Mouse (Mus musculus) myocyte (in vitro differentiated cells): ENCODE measurements at regions not wholly inside any gene's neighbourhood (a gene's known extent, or its start where the extent isn't known, plus 50 kb on each side); places are given as distances from the start of the nearest gene placed in this dataset.

Experiments
- H3K27me3 ChIP-seq: one replicate; pipeline ENCODE4 v1.6.1; 2011; ENCODE audit not compliant: control insufficient read depth, insufficient read depth, insufficient read length
- H3K36me3 ChIP-seq: one replicate; pipeline ENCODE4 v1.6.1; 2011; ENCODE audit not compliant: control insufficient read depth, insufficient read depth
- H3K4me2 ChIP-seq: one replicate; pipeline ENCODE4 v1.6.1; 2011; ENCODE audit warnings: low read depth, control low read depth
- H3K4me3 ChIP-seq: one replicate; pipeline ENCODE4 v1.5.1; 2011; ENCODE audit warnings: mild to moderate bottlenecking, control low read depth, moderate library complexity
- H3K79me2 ChIP-seq: one replicate; pipeline ENCODE4 v1.6.1; 2011; ENCODE audit not compliant: control insufficient read depth, insufficient read depth
- H3ac ChIP-seq: one replicate; pipeline ENCODE4 v1.6.1; 2011; ENCODE audit not compliant: control insufficient read depth, insufficient read length
- CEBPB ChIP-seq: IDR thresholded peaks from 2 replicates; pipeline ENCODE4 v1.6.1; 2011; ENCODE audit warnings: mild to moderate bottlenecking, moderate library complexity; ENCODE audit not compliant: poor library complexity, insufficient read depth, severe bottlenecking
- E2F4 ChIP-seq: IDR thresholded peaks from one replicate; pipeline ENCODE4 v1.6.1; 2011; ENCODE audit warnings: mild to moderate bottlenecking, control low read depth, moderate library complexity; ENCODE audit not compliant: insufficient read depth
- MAX ChIP-seq: IDR thresholded peaks from one replicate; pipeline ENCODE4 v1.6.1; 2011; ENCODE audit warnings: low read depth, mild to moderate bottlenecking, control low read depth
- MYOD1 ChIP-seq, 3 experiments: IDR thresholded peaks; one replicate each; pipeline ENCODE4 v1.6.1; 2011; ENCODE audit warnings: control low read depth in 2 of 3, low read depth in 2 of 3, mild to moderate bottlenecking in 2 of 3, moderate library complexity in 1 of 3; ENCODE audit not compliant: insufficient read length in 2 of 3, control insufficient read depth in 1 of 3
- MYOG ChIP-seq, 3 experiments: IDR thresholded peaks; one replicate each; pipeline ENCODE4 v1.6.1; 2011; ENCODE audit warnings: control low read depth in 2 of 3, low read depth in 2 of 3, mild to moderate bottlenecking in 2 of 3; ENCODE audit not compliant: insufficient read length in 2 of 3, control insufficient read depth in 1 of 3, insufficient read depth in 1 of 3
- POLR2A ChIP-seq: IDR thresholded peaks from one replicate; pipeline ENCODE4 v1.6.1; 2011; ENCODE audit warnings: low read depth, mild to moderate bottlenecking, control low read depth, moderate library complexity; ENCODE audit not compliant: insufficient read length
- POLR2AphosphoS2 ChIP-seq: IDR thresholded peaks from one replicate; pipeline ENCODE4 v1.6.1; 2011; ENCODE audit warnings: low read depth, control low read depth; ENCODE audit not compliant: insufficient read length
- REST ChIP-seq: IDR thresholded peaks from one replicate; pipeline ENCODE4 v1.6.1; 2011; ENCODE audit warnings: mild to moderate bottlenecking, control low read depth, moderate library complexity; ENCODE audit not compliant: insufficient read depth, insufficient read length
- SRF ChIP-seq: IDR thresholded peaks from one replicate; pipeline ENCODE4 v1.6.1; 2011; ENCODE audit warnings: low read depth; ENCODE audit not compliant: control insufficient read depth, insufficient read length
- TCF12 ChIP-seq: IDR thresholded peaks from one replicate; pipeline ENCODE4 v1.6.1; 2011; ENCODE audit warnings: mild to moderate bottlenecking, control low read depth; ENCODE audit not compliant: poor library complexity, insufficient read depth, severe bottlenecking
- TCF3 ChIP-seq: IDR thresholded peaks from one replicate; pipeline ENCODE4 v1.6.1; 2011; ENCODE audit warnings: low read depth, control low read depth; ENCODE audit not compliant: insufficient read length
- USF1 ChIP-seq: IDR thresholded peaks from one replicate; pipeline ENCODE4 v1.6.1; 2011; ENCODE audit warnings: low read depth, mild to moderate bottlenecking, control low read depth, moderate library complexity

DNA sequence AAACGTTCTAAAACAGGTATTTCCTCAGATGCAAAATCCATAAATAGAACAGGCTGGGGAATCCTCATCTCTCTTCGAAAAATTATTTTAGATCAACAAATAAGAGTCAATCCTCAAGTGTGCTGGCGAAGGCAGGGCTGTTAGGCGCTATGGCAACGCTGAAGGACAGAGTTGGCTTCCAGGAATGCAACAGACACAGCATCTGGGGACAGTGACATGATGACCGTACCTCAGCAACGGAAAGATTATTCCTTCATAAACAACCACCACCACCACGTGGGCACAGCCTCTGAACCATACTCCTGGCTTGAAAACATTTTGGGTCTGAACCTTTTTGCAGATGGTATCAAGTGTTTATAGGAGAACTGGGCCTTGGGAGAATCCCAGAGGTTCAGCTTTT is 161.7 kb downstream of the Ly86 start:
- Histone ChIP-seq H3K79me2 (no peaks in the 10 kb centered on the region), H3K4me3 (no peak overlapping the region), H3K27me3 (no peaks in the 10 kb centered on the region), H3K4me2 (no peak overlapping the region), H3ac (no peak overlapping the region), H3K36me3 (no peaks in the 10 kb centered on the region)
- TF ChIP-seq TCF3 (no peak), MYOD1 (IDR thresholded peaks at IDR 0.05; ENCODE audit: control insufficient read depth in 1 of 3, insufficient read length in 2 of 3, low read depth in 2 of 3) (no peak), POLR2AphosphoS2 (no peak), SRF (no peak), E2F4 (no peak), MAX (no peak), CEBPB (no peak), POLR2A (no peak), USF1 (no peak), REST (no peak), TCF12 (no peak), MYOG (IDR thresholded peaks at IDR 0.05; ENCODE audit: control insufficient read depth in 1 of 3, insufficient read depth in 1 of 3, insufficient read length in 2 of 3, low read depth in 2 of 3) (no peak)

DNA sequence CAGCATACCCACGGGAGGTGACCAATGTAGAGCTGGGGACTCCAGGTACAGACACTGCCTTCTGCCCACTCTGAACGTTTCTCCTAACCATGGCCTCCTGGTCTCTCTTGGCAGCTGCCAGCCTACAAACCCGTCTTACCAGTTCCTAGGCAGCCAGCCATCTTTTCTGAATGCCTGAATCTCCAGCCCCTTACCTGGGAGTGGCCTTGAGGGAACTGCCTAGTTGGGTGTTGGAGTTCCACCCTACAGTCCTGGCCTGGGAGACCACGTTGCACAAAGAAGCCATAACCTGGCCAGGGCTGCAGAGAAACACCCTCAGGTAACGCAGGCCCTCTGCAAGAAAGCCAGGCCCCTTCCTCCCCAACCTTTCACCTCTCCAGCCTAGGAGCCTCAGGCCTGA is 162.1 kb downstream of the Ly86 start:
- Histone ChIP-seq H3K36me3 (no peaks in the 10 kb centered on the region), H3K4me2 (no peak overlapping the region), H3K27me3 (no peaks in the 10 kb centered on the region), H3K4me3 (no peak overlapping the region), H3K79me2 (no peaks in the 10 kb centered on the region), H3ac (no peak overlapping the region)
- TF ChIP-seq TCF12 (no peak), POLR2A (no peak), MYOG (IDR thresholded peaks at IDR 0.05; ENCODE audit: control insufficient read depth in 1 of 3, insufficient read depth in 1 of 3, insufficient read length in 2 of 3, low read depth in 2 of 3) (no peak), SRF (no peak)

DNA sequence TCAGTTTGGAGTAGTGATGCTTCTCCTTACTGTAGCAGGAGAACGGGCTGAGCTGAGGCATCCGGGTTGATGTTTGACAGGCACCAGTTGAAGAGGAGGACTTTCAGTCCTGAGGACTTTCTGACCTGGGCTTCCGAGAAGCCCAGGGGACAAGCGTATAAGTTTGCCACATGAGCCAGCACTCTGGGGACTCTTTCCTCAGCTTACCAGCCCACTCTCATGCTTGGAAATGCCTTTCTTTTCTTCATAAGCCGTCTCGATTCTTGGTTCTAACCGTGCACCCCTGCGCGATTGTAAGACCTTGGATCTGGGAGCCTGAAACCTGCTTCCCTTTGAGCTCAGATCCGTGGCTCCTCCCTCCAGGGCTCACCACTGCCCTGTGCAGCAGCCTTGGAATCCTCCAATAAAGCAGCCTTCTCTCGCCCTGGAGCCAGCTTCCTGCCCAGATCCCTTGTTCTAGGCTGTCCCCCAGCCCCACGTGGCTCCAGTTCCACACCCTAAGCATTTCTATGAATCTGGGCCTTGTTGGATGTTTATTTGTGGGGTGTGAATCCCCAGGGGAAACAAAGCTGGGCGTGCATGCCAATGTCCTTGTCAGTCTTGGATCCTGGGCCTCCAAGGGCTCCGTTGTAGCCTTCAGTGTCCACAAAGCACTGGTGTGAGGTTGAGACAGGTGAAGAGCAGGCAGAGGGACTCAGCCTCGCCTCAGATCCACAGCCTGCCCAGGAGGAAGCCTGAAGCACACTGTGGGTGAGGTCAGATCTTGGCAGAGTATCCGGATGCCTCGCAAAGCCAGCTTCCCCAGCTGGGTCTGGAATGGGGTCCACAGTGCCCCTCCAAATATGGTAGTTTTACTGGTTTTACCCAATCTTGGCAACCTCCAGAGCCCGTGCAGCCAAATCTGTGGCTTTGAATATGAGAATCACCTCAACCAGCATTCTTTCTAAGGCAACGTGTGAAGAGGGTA is 163.7 kb downstream of the Ly86 start:
- Histone ChIP-seq H3K27me3 (no peaks in the 10 kb centered on the region), H3K36me3 (no peaks in the 10 kb centered on the region), H3K4me3 (no peak overlapping the region), H3ac (no peak overlapping the region), H3K79me2 (no peaks in the 10 kb centered on the region), H3K4me2 (peak overlapping the region; percentile 68)
- TF ChIP-seq SRF (peak; percentile 82), POLR2AphosphoS2 (no peak), TCF3 (no peak), MAX (no peak), MYOD1 (IDR thresholded peaks at IDR 0.05; ENCODE audit: control insufficient read depth in 1 of 3, insufficient read length in 2 of 3, low read depth in 2 of 3) (peak in 2 of 3 experiments; percentile 81), MYOG (IDR thresholded peaks at IDR 0.05; ENCODE audit: control insufficient read depth in 1 of 3, insufficient read depth in 1 of 3, insufficient read length in 2 of 3, low read depth in 2 of 3) (peak in 2 of 3 experiments; percentile 52 to 84)

DNA sequence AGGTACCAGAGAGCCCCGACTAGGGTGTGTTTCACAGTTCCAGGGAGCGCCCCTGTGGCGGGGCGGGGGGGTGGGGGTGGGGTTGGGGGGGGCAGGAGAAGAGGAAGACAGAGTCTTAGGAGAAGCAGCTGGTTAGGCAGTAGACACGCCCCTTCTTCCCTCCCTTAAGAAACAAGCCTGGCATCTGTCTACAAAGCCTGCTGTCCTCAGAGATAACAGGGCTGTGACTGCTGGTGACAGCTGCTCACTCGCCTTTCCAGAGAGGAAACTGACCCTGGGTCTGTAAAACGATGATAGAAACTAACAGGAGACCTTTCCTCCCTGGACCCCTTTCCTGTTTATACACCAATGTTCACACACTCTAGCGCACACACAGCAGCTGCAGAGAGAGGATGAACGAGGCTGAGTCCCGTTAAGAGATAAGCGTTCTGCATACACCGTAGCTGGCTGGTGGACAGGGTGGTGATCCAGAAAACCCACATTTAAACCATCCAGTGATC is 164.4 kb downstream of the Ly86 start:
- no peak overlapping the region for H3K4me3 ChIP-seq
- H3K27me3 ChIP-seq = no peaks in the 10 kb centered on the region
- H3ac ChIP-seq = no peak overlapping the region
- no peaks in the 10 kb centered on the region for H3K79me2 ChIP-seq
- TF ChIP-seq MYOD1 (IDR thresholded peaks at IDR 0.05; ENCODE audit: control insufficient read depth in 1 of 3, insufficient read length in 2 of 3, low read depth in 2 of 3) = peak; percentile 97 to 99 (median 98)
- TF ChIP-seq USF1 = no peak
- TF ChIP-seq SRF = no peak
- no peak for TF ChIP-seq CEBPB
- TF ChIP-seq TCF12 = peak; percentile 96
- peak; percentile 83 for TF ChIP-seq TCF3
- no peak for TF ChIP-seq REST
- no peak for TF ChIP-seq E2F4
- TF ChIP-seq MAX = no peak
- peak in 2 of 3 experiments; percentile 81 to 95 for TF ChIP-seq MYOG (IDR thresholded peaks at IDR 0.05; ENCODE audit: control insufficient read depth in 1 of 3, insufficient read depth in 1 of 3, insufficient read length in 2 of 3, low read depth in 2 of 3)
- TF ChIP-seq POLR2AphosphoS2 = no peak
- H3K36me3 ChIP-seq = no peaks in the 10 kb centered on the region
- peak overlapping the region; percentile 68 for H3K4me2 ChIP-seq
